Mouse (Mus musculus): ENCODE measurements around the gene Dact2. TPM values are rescaled to one million over a fixed set of nuclear protein-coding genes. Genes with fewer than 3 reads are reported as not detected.

Gene Dact2
- total RNA-seq, 1 experiment, result 6.7 TPM

DNA sequence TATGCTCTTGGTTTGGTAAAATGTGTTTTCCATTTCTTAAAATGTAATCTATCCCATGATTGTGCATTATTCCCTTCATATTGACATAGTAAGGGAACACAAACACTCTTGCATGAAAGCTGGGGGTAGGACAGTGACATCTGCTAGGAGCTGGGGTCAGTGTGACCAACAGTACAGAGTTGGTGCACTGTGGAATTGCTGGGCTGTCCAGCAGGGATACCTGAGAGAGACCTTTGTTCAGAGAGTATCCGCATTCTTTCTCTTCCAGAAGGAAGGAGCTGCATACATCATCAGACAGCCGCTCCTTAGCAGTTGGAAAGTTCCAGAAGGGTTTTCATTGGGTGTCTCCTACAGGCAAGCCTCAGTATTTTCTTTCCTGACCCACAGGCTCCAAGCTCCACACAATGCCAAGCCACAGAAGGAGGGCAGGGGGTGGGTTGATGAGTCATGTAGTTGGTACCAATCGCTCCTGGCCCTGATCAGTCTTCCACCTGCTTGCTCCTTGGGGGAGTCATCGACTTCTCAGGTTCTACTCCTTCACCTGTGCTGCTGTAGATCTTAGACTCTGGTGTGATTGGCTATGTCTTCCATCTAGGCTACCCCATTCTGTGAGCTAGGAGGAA, 19.8 kb downstream of the Dact2 start:
- Histone ChIP-seq H3K4me1 (ENCODE audit: control insufficient read depth in 2 of 2, insufficient read depth in 2 of 2, low read length in 2 of 2, poor library complexity in 1 of 2) (no peaks in the 10 kb centered on the region), H3K9ac (ENCODE audit: insufficient read depth, low read depth, low read length, poor library complexity, severe bottlenecking) (no peak overlapping the region), H3K9me3 (ENCODE audit: control insufficient read depth, insufficient read depth, low read depth, low read length) (no peaks in the 10 kb centered on the region), H3K36me3 (ENCODE audit: control insufficient read depth, insufficient read depth, low read length, poor library complexity, severe bottlenecking) (no peaks in the 10 kb centered on the region), H3K27ac (ENCODE audit: insufficient read depth, low read depth, low read length, poor library complexity, severe bottlenecking) (no peak overlapping the region), H3K4me3 (ENCODE audit: insufficient read depth in 1 of 2, low read depth in 1 of 2, low read length in 2 of 2, poor library complexity in 1 of 2, severe bottlenecking in 1 of 2) (no peak overlapping the region)
- in situ Hi-C loops (cut with MboI; ENCODE audit: low sequenced_read_pairs in 2 of 2, unreplicated experiment in 2 of 2), result no loop called here
- no peak for DNase-seq (ENCODE audit: low read depth, low spot score)
- TF ChIP-seq MAFK (IDR thresholded peaks at IDR 0.05; ENCODE audit: insufficient read depth, low read depth, low read length), result no peak
- TF ChIP-seq ZNF384 (IDR thresholded peaks at IDR 0.05; ENCODE audit: low read depth, low read length), result no peak
- no peak for TF ChIP-seq CHD2 (IDR thresholded peaks at IDR 0.05; ENCODE audit: low read depth, low read length)
- no peak for TF ChIP-seq HCFC1 (IDR thresholded peaks at IDR 0.05; ENCODE audit: borderline replicate concordance, insufficient read depth, low read length)
- TF ChIP-seq ZC3H11A (IDR thresholded peaks at IDR 0.05; ENCODE audit: borderline replicate concordance, low read depth, low read length), result no peak

DNA sequence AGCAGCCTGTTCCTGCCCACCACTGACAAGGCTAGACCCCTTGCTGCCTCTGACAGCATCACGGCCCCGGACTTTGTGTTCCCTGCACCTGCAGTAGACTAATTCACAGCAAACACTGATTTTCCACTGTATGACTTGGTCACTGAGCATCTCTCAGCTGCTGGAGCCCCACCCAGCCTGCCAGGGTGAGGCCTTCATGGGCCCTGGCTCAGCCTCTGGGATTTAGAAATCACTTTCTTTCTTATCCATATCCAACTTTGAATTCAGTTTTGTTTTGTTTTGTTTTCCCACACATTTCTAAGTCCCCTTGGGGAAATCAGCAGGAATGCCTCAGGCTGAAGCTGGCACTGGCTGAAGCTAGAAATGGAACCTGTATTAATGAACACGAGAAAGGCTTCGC, 20.4 kb downstream of the Dact2 start:
- H3K27ac ChIP-seq (ENCODE audit: insufficient read depth, low read depth, low read length, poor library complexity, severe bottlenecking), result no peak overlapping the region
- H3K9ac ChIP-seq (ENCODE audit: insufficient read depth, low read depth, low read length, poor library complexity, severe bottlenecking), result no peak overlapping the region
- H3K4me1 ChIP-seq (ENCODE audit: control insufficient read depth in 2 of 2, insufficient read depth in 2 of 2, low read length in 2 of 2, poor library complexity in 1 of 2), result no peaks in the 10 kb centered on the region; a peak in 1 of 4 replicates
- DNase-seq (ENCODE audit: low read depth, low spot score), result no peak
- in situ Hi-C loops (cut with MboI; ENCODE audit: low sequenced_read_pairs in 2 of 2, unreplicated experiment in 2 of 2), result no loop called here
- no peak overlapping the region for H3K4me3 ChIP-seq (ENCODE audit: insufficient read depth in 1 of 2, low read depth in 1 of 2, low read length in 2 of 2, poor library complexity in 1 of 2, severe bottlenecking in 1 of 2)
- H3K9me3 ChIP-seq (ENCODE audit: control insufficient read depth, insufficient read depth, low read depth, low read length), result no peaks in the 10 kb centered on the region
- no peaks in the 10 kb centered on the region for H3K36me3 ChIP-seq (ENCODE audit: control insufficient read depth, insufficient read depth, low read length, poor library complexity, severe bottlenecking)
- TF ChIP-seq ZC3H11A (IDR thresholded peaks at IDR 0.05; ENCODE audit: borderline replicate concordance, low read depth, low read length) (no peak), CHD2 (IDR thresholded peaks at IDR 0.05; ENCODE audit: low read depth, low read length) (no peak), HCFC1 (IDR thresholded peaks at IDR 0.05; ENCODE audit: borderline replicate concordance, insufficient read depth, low read length) (no peak), MAFK (IDR thresholded peaks at IDR 0.05; ENCODE audit: insufficient read depth, low read depth, low read length) (no peak), ZNF384 (IDR thresholded peaks at IDR 0.05; ENCODE audit: low read depth, low read length) (no peak)

DNA sequence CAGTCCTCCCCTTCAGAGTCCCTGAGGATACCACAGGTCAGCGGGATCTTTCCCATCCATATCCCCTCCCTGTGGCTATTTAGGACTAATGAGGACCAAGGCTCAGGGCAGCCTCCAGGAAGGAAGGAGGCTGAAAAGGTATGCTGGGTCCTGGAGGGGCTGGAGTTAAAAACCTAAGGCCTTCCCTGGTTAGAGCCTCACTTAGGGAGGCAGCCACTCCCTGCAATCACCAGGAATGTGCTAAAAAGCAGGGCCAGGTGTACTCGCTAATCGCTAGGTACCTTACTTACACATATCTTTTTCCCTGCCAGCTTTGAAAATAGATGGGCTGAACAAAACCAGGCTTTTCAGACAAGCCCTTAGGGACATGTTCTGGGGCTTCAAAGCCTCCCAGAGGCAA, 21.2 kb downstream of the Dact2 start:
- Histone ChIP-seq H3K27ac (ENCODE audit: insufficient read depth, low read depth, low read length, poor library complexity, severe bottlenecking) (no peak overlapping the region), H3K4me3 (ENCODE audit: insufficient read depth in 1 of 2, low read depth in 1 of 2, low read length in 2 of 2, poor library complexity in 1 of 2, severe bottlenecking in 1 of 2) (no peak overlapping the region), H3K9ac (ENCODE audit: insufficient read depth, low read depth, low read length, poor library complexity, severe bottlenecking) (no peak overlapping the region), H3K9me3 (ENCODE audit: control insufficient read depth, insufficient read depth, low read depth, low read length) (no peaks in the 10 kb centered on the region), H3K36me3 (ENCODE audit: control insufficient read depth, insufficient read depth, low read length, poor library complexity, severe bottlenecking) (no peaks in the 10 kb centered on the region), H3K4me1 (ENCODE audit: control insufficient read depth in 2 of 2, insufficient read depth in 2 of 2, low read length in 2 of 2, poor library complexity in 1 of 2) (peaks cover 0 to 4% of the 10 kb centered on the region in 2 experiments; a peak in 2 of 4 replicates)
- DNase-seq (ENCODE audit: low read depth, low spot score), result no peak
- TF ChIP-seq ZNF384 (IDR thresholded peaks at IDR 0.05; ENCODE audit: low read depth, low read length) (no peak), ZC3H11A (IDR thresholded peaks at IDR 0.05; ENCODE audit: borderline replicate concordance, low read depth, low read length) (no peak), CHD2 (IDR thresholded peaks at IDR 0.05; ENCODE audit: low read depth, low read length) (no peak), HCFC1 (IDR thresholded peaks at IDR 0.05; ENCODE audit: borderline replicate concordance, insufficient read depth, low read length) (no peak), MAFK (IDR thresholded peaks at IDR 0.05; ENCODE audit: insufficient read depth, low read depth, low read length) (no peak)
- in situ Hi-C loops (cut with MboI; ENCODE audit: low sequenced_read_pairs in 2 of 2, unreplicated experiment in 2 of 2), result no loop called here

DNA sequence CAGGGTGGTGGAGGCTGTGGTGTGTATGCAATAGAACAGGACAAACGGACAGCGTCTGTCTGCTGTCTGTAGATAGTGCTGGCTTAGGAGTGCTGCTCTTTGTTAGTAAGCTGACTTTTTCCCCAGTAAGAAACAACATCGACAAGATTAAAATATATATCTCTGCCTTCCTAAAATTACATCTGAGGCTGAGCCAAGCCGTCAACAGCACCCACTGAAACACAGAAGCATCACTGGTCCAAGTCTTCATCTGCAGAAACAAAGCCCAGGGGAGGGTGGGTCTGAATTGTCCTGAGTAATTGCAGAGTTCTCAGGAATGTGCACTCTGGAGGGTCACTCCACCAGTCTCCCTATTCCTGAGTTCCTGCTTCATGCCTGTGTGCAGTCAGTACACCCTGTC, 25.2 kb downstream of the Dact2 start:
- no peak for DNase-seq (ENCODE audit: low read depth, low spot score)
- H3K27ac ChIP-seq (ENCODE audit: insufficient read depth, low read depth, low read length, poor library complexity, severe bottlenecking), result no peak overlapping the region
- in situ Hi-C loops (cut with MboI; ENCODE audit: low sequenced_read_pairs in 2 of 2, unreplicated experiment in 2 of 2), result no loop called here
- no peak overlapping the region for H3K4me3 ChIP-seq (ENCODE audit: insufficient read depth in 1 of 2, low read depth in 1 of 2, low read length in 2 of 2, poor library complexity in 1 of 2, severe bottlenecking in 1 of 2)
- no peaks in the 10 kb centered on the region for H3K36me3 ChIP-seq (ENCODE audit: control insufficient read depth, insufficient read depth, low read length, poor library complexity, severe bottlenecking)
- H3K9ac ChIP-seq (ENCODE audit: insufficient read depth, low read depth, low read length, poor library complexity, severe bottlenecking), result no peak overlapping the region
- H3K4me1 ChIP-seq (ENCODE audit: control insufficient read depth in 2 of 2, insufficient read depth in 2 of 2, low read length in 2 of 2, poor library complexity in 1 of 2), result peaks cover 0 to 11% of the 10 kb centered on the region in 2 experiments; a peak in 2 of 4 replicates
- TF ChIP-seq HCFC1 (IDR thresholded peaks at IDR 0.05; ENCODE audit: borderline replicate concordance, insufficient read depth, low read length) (no peak), MAFK (IDR thresholded peaks at IDR 0.05; ENCODE audit: insufficient read depth, low read depth, low read length) (no peak), CHD2 (IDR thresholded peaks at IDR 0.05; ENCODE audit: low read depth, low read length) (no peak), ZNF384 (IDR thresholded peaks at IDR 0.05; ENCODE audit: low read depth, low read length) (no peak), ZC3H11A (IDR thresholded peaks at IDR 0.05; ENCODE audit: borderline replicate concordance, low read depth, low read length) (no peak)
- H3K9me3 ChIP-seq (ENCODE audit: control insufficient read depth, insufficient read depth, low read depth, low read length), result no peaks in the 10 kb centered on the region
